ENCODE assay signal across 30 mouse cellular contexts in genomic region chr13:44207400-44208005, GRCm38 (mm10).
DNase-seq lines count a peak whose midpoint lies in the region; ATAC-seq and TF ChIP-seq lines count a peak whose summit lies in the region.
"Had no signal": no experiment of that assay in that cellular context is flagged by ENCODE, and none has a peak within 500 bp of the region (broad histone marks: within the 10 kb centered on the region; RNA-seq: fewer than 3 reads in every experiment).

No protein-coding gene starts in this region.

- no peak overlapping the region for H3K9ac ChIP-seq in ES-E14 (ENCODE audit: insufficient read depth, low read depth, low read length, poor library complexity, severe bottlenecking)
- H3K9ac ChIP-seq in embryonic facial prominence, embryonic 15.5 days, result no peak overlapping the region
- H3K9ac ChIP-seq: embryonic facial prominence, embryonic 12.5 days; heart, embryonic 15.5 days; hindbrain, embryonic 15.5 days; limb, embryonic 13.5 days; liver, embryonic 12.5 days; midbrain, embryonic 15.5 days; neural tube, embryonic 13.5 days had no signal

- no peak overlapping the region for H3K4me3 ChIP-seq in ES-E14 (ENCODE audit: insufficient read depth in 1 of 2, low read depth in 1 of 2, low read length in 2 of 2, poor library complexity in 1 of 2, severe bottlenecking in 1 of 2)
- no peak overlapping the region for H3K4me3 ChIP-seq in embryonic facial prominence, embryonic 15.5 days (replicated peaks)
- H3K4me3 ChIP-seq: embryonic facial prominence, embryonic 12.5 days; heart, embryonic 15.5 days; hindbrain, embryonic 15.5 days; layer of hippocampus, adult 2 months; limb, embryonic 13.5 days; liver, embryonic 12.5 days; midbrain, embryonic 15.5 days; myocyte; neural tube, embryonic 13.5 days had no signal

- peak; percentile 81 for DNase-seq in heart, adult 11 months
- DNase-seq in heart, postnatal 36 days, result no peak
- no peak for DNase-seq in ES-E14 (ENCODE audit: low read depth, low spot score)
- peak; percentile 5 for DNase-seq in lung, postnatal 25 days (ENCODE audit: low spot score)
- DNase-seq in spleen, postnatal 10 days (ENCODE audit: low spot score in 2 of 2), result no peak
- DNase-seq in spleen, postnatal 4 days (ENCODE audit: low spot score in 2 of 2), result no peak
- DNase-seq: adrenal gland, adult 8-10 months; cerebellum, adult 11-12 months; cerebellum, postnatal 10 days; gastrocnemius, postnatal 14 days; heart, adult 18-20 months; kidney, adult 9 months; kidney, postnatal 25 days; right cerebral cortex, adult 18-20 months had no signal

- H3K4me1 ChIP-seq in ES-E14 (ENCODE audit: control insufficient read depth in 2 of 2, insufficient read depth in 2 of 2, low read length in 2 of 2, poor library complexity in 1 of 2), result peaks cover 0 to 4% of the 10 kb centered on the region in 2 experiments; a peak in 1 of 4 replicates
- H3K4me1 ChIP-seq in embryonic facial prominence, embryonic 15.5 days, result peaks cover 14% of the 10 kb centered on the region

- no peaks in the 10 kb centered on the region for H3K9me3 ChIP-seq in ES-E14 (ENCODE audit: control insufficient read depth, insufficient read depth, low read depth, low read length)
- H3K9me3 ChIP-seq in embryonic facial prominence, embryonic 15.5 days (replicated peaks), result no peaks in the 10 kb centered on the region
- H3K9me3 ChIP-seq: embryonic facial prominence, embryonic 12.5 days; G1E; heart, embryonic 15.5 days; hindbrain, embryonic 15.5 days; limb, embryonic 13.5 days; liver, embryonic 12.5 days; midbrain, embryonic 15.5 days; neural tube, embryonic 13.5 days had no signal

- no peak overlapping the region for H3K27ac ChIP-seq in ES-E14 (ENCODE audit: insufficient read depth, low read depth, low read length, poor library complexity, severe bottlenecking)
- H3K27ac ChIP-seq in embryonic facial prominence, embryonic 15.5 days (replicated peaks), result no peak overlapping the region
- H3K27ac ChIP-seq: embryonic facial prominence, embryonic 12.5 days; heart, embryonic 15.5 days; hindbrain, embryonic 15.5 days; liver, embryonic 12.5 days; midbrain, embryonic 15.5 days; stomach, postnatal 0 days had no signal

- in situ Hi-C loops in ES-E14 (cut with MboI; ENCODE audit: low sequenced_read_pairs in 2 of 2, unreplicated experiment in 2 of 2), result no loop called here

- ATAC-seq in embryonic facial prominence, embryonic 15.5 days (ENCODE audit: insufficient number of reproducible peaks, low FRiP score, low TSS enrichment, low read depth), result peak; percentile 63; the same call in 1 of the 2 replicates
- ATAC-seq: activated CD4-positive, CD25-positive, alpha-beta regulatory T cell, adult 4 months; CD4-positive, CD25-positive, alpha-beta regulatory T cell, adult 4 months; forebrain, embryonic 14.5 days; liver, embryonic 12.5 days; midbrain, embryonic 15.5 days; Patski had no signal

- 67% methylated on average over 11 of the region's 11 CpGs for WGBS in embryonic facial prominence, embryonic 15.5 days

- no peaks in the 10 kb centered on the region for H3K36me3 ChIP-seq in ES-E14 (ENCODE audit: control insufficient read depth, insufficient read depth, low read length, poor library complexity, severe bottlenecking)
- no peaks in the 10 kb centered on the region for H3K36me3 ChIP-seq in embryonic facial prominence, embryonic 15.5 days
- H3K36me3 ChIP-seq: embryonic facial prominence, embryonic 12.5 days; G1E; heart, embryonic 15.5 days; hindbrain, embryonic 15.5 days; limb, embryonic 13.5 days; liver, embryonic 12.5 days; midbrain, embryonic 15.5 days; neural tube, embryonic 13.5 days had no signal

- intact Hi-C loops in heart, postnatal 36 days (cut with DNase I), result no loop called here

- peaks cover 3% of the 10 kb centered on the region; the same call in 1 of the 2 replicates for H3K27me3 ChIP-seq in embryonic facial prominence, embryonic 15.5 days
- H3K27me3 ChIP-seq: heart, embryonic 15.5 days; Patski had no signal

- no peak overlapping the region for H3K4me2 ChIP-seq in embryonic facial prominence, embryonic 15.5 days (replicated peaks)
- H3K4me2 ChIP-seq: embryonic facial prominence, embryonic 12.5 days; heart, embryonic 15.5 days; hindbrain, embryonic 15.5 days; limb, embryonic 13.5 days; liver, embryonic 12.5 days; midbrain, embryonic 15.5 days; neural tube, embryonic 13.5 days had no signal

TF ChIP-seq in ES-E14, 5 proteins besides CTCF, POLR2A, EP300 and RAD21:
- TF ChIP-seq CHD2 (IDR thresholded peaks at IDR 0.05; ENCODE audit: low read depth, low read length) (no peak), ZC3H11A (IDR thresholded peaks at IDR 0.05; ENCODE audit: borderline replicate concordance, low read depth, low read length) (0 out of 2 replicates have a peak, but pooled peaks have one; percentile 7)
TF ChIP-seq in ES-E14: peak in this region for 1.

Comparison
In these comparisons a context has a peak if more than half of its experiments do, and no peak if none do; other contexts are left out.
1. DNase-seq: peak in heart, adult 11 months (single experiment) and lung, postnatal 25 days (single experiment); none in heart, postnatal 36 days (0 of 2), ES-E14 (single experiment), spleen, postnatal 10 days (0 of 2) and spleen, postnatal 4 days (0 of 2).